Mouse (Mus musculus) brain, embryonic 14.5 days (tissue): Measurements from ENCODE around the gene Dnajb1.

Source experiments
- CTCF ChIP-seq: fragments of 200-500 bp; IDR thresholded peaks from 2 replicates; pipeline ENCODE4 v1.5.1; 2012; ENCODE audit warnings: inconsistent platforms, mild to moderate bottlenecking, moderate library complexity, borderline replicate concordance; ENCODE audit not compliant: insufficient read depth, insufficient read length; ENCODE audit errors: extremely low read depth
- POLR2A ChIP-seq: fragments of 200-500 bp; IDR thresholded peaks from 2 replicates; pipeline ENCODE4 v1.6.1; 2012; ENCODE audit warnings: mild to moderate bottlenecking, inconsistent platforms, borderline replicate concordance; ENCODE audit not compliant: poor library complexity, insufficient read depth, insufficient read length, severe bottlenecking; ENCODE audit errors: extremely low read depth

GRCm38 (mm10) chr8:83583236-83583635, 24.8 kb upstream of the Dnajb1 start:
- TF ChIP-seq POLR2A (no peak), CTCF (no peak)
